Mouse (Mus musculus): ENCODE measurements at regions not wholly inside any gene's neighbourhood (a gene's known extent, or its start where the extent isn't known, plus 50 kb on each side); places are given as distances from the start of the nearest gene placed in this dataset.

DNA sequence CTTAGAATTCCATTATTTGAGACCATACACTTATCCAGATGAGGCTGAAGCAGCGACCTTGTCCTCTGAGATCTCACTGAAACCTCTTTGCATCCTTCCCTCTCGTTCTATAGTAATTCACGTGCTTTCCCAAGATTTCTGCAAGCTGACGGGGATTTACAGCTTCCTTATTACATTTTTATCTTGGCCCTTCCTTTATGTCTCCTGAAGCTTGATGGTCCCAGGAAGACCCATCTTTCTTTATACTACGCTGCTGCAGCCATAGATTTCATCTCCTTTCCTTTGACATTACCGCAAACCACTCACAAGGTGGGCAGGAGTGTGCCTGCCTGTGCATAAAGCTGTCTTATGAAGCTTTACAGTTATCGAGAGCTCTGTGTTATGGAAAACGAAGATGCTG, 63.3 kb upstream of the Rbms3 start:
- no peak for DNase-seq (ENCODE audit: low read depth, low spot score)

DNA sequence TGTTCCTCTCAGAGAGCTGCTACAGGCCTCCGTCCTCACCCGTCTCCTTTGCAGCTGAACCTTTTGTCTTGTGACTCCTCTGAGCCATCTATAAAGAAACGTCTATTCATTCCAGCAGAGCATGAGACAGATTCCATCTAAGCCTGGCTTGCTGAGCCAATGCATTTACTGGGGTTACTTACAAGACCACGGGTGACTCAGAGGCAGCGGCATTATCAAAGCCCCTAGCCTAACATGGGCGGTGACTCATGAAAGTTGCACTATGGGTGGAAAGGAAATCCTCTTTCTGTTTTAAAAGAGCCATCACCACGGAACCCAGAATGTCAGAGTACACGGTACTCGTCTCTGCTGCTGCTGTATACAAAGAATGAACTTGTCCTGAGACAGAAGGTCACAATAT, 62.8 kb upstream of the Rbms3 start:
- DNase-seq (ENCODE audit: low read depth, low spot score): peak; percentile 88

DNA sequence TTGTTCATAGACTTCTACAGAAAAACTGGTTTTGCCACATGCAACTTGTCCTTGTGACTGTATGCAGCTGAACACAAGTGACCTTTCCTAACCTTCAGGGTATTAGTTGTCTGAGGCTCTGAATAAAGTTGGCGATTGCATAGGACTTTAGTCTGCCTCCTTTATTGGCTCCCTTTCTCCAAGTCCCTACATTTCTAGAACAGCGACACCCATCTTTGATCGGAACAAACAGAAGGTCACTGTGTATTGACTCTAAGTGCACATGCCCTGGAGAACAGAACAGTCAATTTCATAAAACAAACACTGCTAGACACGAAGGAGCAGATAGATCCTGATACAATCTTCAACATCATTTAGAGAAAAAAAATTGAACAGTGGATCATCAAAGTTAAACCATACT, 60.2 kb upstream of the Rbms3 start:
- DNase-seq (ENCODE audit: low read depth, low spot score): no peak

Measured in 3T3-L1 (cell line).